Mouse (Mus musculus) thymus, postnatal 10 days (tissue): ENCODE data around the gene Gnai2.
A peak's percentile ranks its signal among the peaks of the same experiment; 100 is the strongest.
"Not testable (repeated sequence)": the region's sequence is repeated elsewhere in the genome, so short reads cannot be mapped to it uniquely, and the experiment has no call there.

Experiments
- DNase-seq, 2 experiments: peaks; one replicate each; pipeline ENCODE4 v3.0.0; 2021; ENCODE audit warnings: low spot score in 2 of 2

The Gnai2 gene

DNA sequence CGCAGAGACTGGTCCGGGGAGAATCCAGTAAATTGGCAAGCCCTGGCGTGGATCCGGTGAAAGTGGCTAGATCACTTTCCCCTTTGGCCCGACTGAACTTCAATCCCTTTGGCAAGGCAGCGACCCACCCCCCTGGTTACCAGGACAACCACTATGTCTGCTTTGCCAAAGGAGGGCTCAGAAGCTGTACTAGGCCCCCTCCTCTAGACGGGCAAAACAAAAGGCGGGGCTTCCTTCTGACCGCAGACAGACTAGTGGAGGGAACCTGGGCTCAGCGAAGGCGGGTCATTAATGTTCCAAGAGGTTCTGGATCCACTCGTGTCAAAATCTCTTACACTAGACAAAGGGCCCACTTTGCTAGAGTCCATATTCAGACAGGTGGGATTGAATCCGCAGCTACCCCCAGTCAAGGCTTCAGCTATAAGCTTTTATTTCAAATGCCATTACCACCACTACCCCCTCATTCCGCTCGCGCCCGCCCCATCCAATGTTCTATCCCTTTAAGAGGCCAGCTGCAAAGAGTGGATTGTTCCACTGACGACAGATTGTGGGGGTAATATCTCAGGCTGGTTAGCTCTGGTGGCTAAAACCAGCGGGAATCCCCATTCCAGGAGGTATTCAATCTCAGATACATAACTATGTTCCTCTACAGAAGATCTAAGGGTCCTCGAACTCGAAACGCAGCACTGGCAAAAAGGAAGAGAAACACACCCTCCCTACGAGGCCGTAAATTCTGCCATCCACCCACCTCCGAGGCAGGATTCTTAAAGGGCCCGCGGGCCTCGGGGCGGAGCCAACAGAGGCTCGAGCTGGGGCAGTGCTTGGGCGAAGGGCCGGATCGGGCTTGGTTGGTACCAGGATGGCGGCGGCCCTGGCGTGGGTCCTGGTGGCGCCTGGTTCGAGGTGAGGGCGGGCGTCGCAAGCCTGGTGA is 66.6 kb downstream of the Gnai2 start:
- peak; percentile 68 to 75 for DNase-seq

DNA sequence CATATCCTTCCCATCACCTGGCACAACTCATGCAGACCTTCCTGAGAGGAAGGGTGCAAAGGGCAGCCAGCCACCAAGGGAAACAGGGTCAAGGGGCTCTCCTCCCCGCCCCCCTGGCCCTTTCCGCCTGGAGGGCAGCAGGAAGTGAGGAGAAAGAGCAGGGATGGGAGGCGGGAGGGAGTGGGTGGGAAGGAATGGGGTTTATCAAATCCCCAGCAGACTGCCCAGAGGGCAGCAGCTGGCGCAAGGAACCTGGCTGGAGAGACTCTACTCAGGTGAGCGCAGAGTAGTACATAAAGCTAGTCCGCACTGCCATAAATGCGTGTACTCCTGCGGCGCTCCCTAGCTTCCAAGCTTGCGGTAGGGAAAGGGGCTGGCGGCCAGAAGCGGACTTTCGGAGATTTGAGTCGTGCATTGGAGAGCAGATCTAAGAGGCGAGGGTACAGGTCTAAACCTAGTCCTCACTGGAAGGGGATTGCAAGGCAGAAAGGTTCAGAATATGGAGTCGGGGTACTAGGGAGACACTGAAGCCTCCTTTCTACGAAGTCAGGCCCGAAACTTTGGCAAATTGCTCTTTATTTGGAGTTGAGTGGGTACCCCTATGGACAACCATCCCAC is 67.4 kb downstream of the Gnai2 start, which contains the start of gene Hyal2:
Hyal2 (plus strand) TSS at position 244 of the 618 bp plus-strand sequence.
- DNase-seq, result no peak

DNA sequence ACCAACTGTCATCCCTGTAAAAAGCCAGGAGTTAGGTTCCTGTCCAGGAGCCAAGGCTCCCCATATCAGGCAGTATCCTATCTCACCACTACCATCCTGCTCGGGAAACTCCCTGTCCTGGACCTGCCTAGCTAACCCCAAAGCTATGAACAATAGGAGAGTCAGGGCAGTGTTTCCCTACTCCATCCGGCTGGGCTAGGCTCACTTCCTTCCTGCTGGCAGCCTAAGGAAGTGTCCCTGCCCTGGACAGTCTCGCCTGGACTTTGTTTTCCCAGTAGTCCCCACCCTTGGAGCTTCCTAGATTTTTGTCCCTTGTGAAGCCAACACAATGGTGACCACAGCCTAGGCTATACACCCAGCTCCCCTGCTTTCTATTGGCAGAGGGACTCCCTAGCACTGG is 68.3 kb downstream of the Gnai2 start:
- DNase-seq, result no peak

- peak; percentile 56 to 81 for DNase-seq
Measured at GRCm38 (mm10) chr9:107566041-107566709, 69.0 kb downstream of the Gnai2 start.

DNA sequence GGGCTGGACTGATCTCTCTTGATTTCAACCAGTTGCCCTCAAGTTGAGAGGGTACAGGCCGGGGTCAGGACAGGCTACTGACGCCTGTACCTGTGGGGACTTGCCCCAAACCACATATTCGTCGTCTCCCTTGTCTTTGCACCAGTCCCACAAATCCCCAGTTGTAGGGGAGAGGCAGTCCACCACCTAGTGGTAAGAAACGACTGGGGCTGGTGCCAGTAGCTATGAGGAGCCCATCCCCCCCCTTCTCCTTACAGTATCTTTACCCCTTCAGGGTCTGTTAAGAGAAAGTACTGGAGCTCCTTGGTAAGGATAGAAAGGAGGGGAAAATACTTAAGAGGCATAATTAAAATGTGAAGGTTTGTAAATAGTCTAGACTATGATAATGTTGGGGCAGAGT is 69.6 kb downstream of the Gnai2 start:
- not testable (repeated sequence) for DNase-seq
